Mouse (Mus musculus) lung, postnatal 25 days (tissue): ENCODE results near the gene Ptpn23.
A peak's percentile ranks its signal among the peaks of the same experiment; 100 is the strongest.
"Not testable (repeated sequence)": the region's sequence is repeated elsewhere in the genome, so short reads cannot be mapped to it uniquely, and the experiment has no call there.

ENCODE experiments used
- DNase-seq: peaks from one replicate; pipeline ENCODE4 v3.0.0; 2022; ENCODE audit warnings: low spot score

Gene Ptpn23

GRCm38 (mm10) chr9:110384369-110384929 lies 23.6 kb downstream of the Ptpn23 start:
- DNase-seq, result no peak

- no peak for DNase-seq
Measured at GRCm38 (mm10) chr9:110381292-110381691, 26.7 kb downstream of the Ptpn23 start.

- no peak for DNase-seq
Measured at GRCm38 (mm10) chr9:110380662-110381061, 27.4 kb downstream of the Ptpn23 start.

GRCm38 (mm10) chr9:110379361-110379760 lies 28.7 kb downstream of the Ptpn23 start:
- DNase-seq, result no peak

GRCm38 (mm10) chr9:110377655-110378054 lies 30.4 kb downstream of the Ptpn23 start:
- not testable (repeated sequence) for DNase-seq

- DNase-seq, result no peak
Measured at GRCm38 (mm10) chr9:110375668-110376067, 32.3 kb downstream of the Ptpn23 start.

- no peak for DNase-seq
Measured at GRCm38 (mm10) chr9:110373871-110374270, 34.1 kb downstream of the Ptpn23 start.

GRCm38 (mm10) chr9:110369860-110370259 lies 38.2 kb downstream of the Ptpn23 start:
- no peak for DNase-seq

GRCm38 (mm10) chr9:110366746-110367145 lies 41.3 kb downstream of the Ptpn23 start:
- DNase-seq, result no peak

GRCm38 (mm10) chr9:110362337-110362736 lies 45.7 kb downstream of the Ptpn23 start:
- DNase-seq, result peak; percentile 42

GRCm38 (mm10) chr9:110361299-110361698 lies 46.7 kb downstream of the Ptpn23 start:
- no peak for DNase-seq

GRCm38 (mm10) chr9:110358341-110358740 lies 49.7 kb downstream of the Ptpn23 start:
- no peak for DNase-seq

GRCm38 (mm10) chr9:110351932-110352632 lies 55.9 kb downstream of the Ptpn23 start:
- DNase-seq, result no peak

GRCm38 (mm10) chr9:110351350-110351749 lies 56.7 kb downstream of the Ptpn23 start:
- no peak for DNase-seq

- DNase-seq, result no peak
Measured at GRCm38 (mm10) chr9:110350612-110351011, 57.4 kb downstream of the Ptpn23 start.

- DNase-seq, result no peak
Measured at GRCm38 (mm10) chr9:110350188-110350587, 57.8 kb downstream of the Ptpn23 start.

- no peak for DNase-seq
Measured at GRCm38 (mm10) chr9:110348899-110349298, 59.1 kb downstream of the Ptpn23 start.

- no peak for DNase-seq
Measured at GRCm38 (mm10) chr9:110345057-110345739, 62.8 kb downstream of the Ptpn23 start.

- DNase-seq, result no peak
Measured at GRCm38 (mm10) chr9:110343805-110344204, 64.2 kb downstream of the Ptpn23 start.

- no peak for DNase-seq
Measured at GRCm38 (mm10) chr9:110342008-110342407, 66.0 kb downstream of the Ptpn23 start.

GRCm38 (mm10) chr9:110340037-110340750 lies 67.8 kb downstream of the Ptpn23 start:
- DNase-seq, result no peak
